Mouse (Mus musculus): ENCODE measurements around the gene Olfr519. TPM values are rescaled to one million over a fixed set of nuclear protein-coding genes. Genes with fewer than 3 reads are reported as not detected.
A peak's percentile ranks its signal among the peaks of the same experiment; 100 is the strongest.

Gene Olfr519
- not detected for total RNA-seq (2021)
- long read RNA-seq, experiment 1, result 0 reads
- long read RNA-seq, experiment 2, result 0 reads

GRCm38 (mm10) chr7:108894320-108894719, at the start of gene Olfr519:
Olfr519 (minus strand) TSS chr7:108894420.
- Histone ChIP-seq H3K4me3 (no peak within 1 kb of the TSS), H3K27ac (no peak within 1 kb of the TSS)
- intact Hi-C loops (cut with DNase I), result no loop called here
- no peak for DNase-seq (ENCODE audit: extremely low spot score in 1 of 2, low spot score in 2 of 2)
- TF ChIP-seq CTCF (IDR thresholded peaks at IDR 0.05), result no peak

- Histone ChIP-seq H3K27ac (no peak overlapping the region), H3K4me3 (no peak overlapping the region)
- TF ChIP-seq CTCF (IDR thresholded peaks at IDR 0.05), result peak; percentile 76
- intact Hi-C loops (cut with DNase I), result no loop called here
- DNase-seq (ENCODE audit: extremely low spot score in 1 of 2, low spot score in 2 of 2), result peak in 1 of 2 experiments; percentile 49
These were observed 49.8 kb upstream of the Olfr519 start for GRCm38 (mm10) chr7:108944002-108944401.

DNA sequence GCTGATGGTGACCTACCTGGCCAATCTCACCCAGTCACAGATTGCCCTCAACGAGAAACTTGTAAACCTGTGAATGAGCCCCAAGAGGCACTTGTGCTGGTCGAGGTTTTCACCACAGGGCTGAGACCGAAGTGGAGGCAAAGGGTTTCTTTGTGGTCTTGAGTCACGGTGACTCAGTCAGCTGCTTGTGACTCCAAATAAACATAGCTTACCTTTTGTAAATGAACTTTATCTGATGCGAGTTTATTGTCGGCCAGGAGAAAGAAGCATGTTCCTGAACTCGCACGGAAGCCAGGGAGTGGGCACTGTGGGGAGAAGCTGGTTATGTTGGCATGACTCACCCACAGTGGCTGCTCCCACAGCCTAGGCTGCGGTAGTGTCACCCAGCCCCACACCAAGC, 47.2 kb upstream of the Olfr519 start:
- no peak for DNase-seq (ENCODE audit: extremely low spot score in 1 of 2, low spot score in 2 of 2)
- Histone ChIP-seq H3K4me3 (no peak overlapping the region), H3K27ac (no peak overlapping the region)
- intact Hi-C loops (cut with DNase I), result no loop called here
- no peak for TF ChIP-seq CTCF (IDR thresholded peaks at IDR 0.05)

DNA sequence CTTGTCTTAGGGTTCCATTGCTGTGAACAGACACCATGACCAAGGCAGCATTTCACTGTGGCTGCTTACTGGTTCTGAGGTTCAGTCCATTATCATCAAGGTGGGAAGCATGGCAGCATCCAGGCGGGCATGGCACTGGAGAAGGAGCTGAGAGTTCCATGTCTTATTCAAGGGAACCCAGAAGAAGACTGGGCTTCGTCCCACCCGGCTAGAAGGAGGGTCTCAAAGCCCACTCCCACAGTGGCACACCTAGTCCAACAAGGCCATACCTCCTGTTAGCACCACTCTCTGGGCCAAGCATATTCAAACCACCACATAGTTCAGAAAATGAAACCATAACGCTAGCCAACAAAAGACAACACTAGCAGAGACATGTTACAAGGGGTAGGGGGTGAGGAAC, 42.4 kb upstream of the Olfr519 start:
- no peak for TF ChIP-seq CTCF (IDR thresholded peaks at IDR 0.05)
- H3K4me3 ChIP-seq, result no peak overlapping the region
- intact Hi-C loops (cut with DNase I), result loop anchor here (10.0 kb wide), 1 partner anchor 1072 kb away; no protein-coding TSS in a partner anchor
- no peak overlapping the region for H3K27ac ChIP-seq
- DNase-seq (ENCODE audit: extremely low spot score in 1 of 2, low spot score in 2 of 2), result no peak

DNA sequence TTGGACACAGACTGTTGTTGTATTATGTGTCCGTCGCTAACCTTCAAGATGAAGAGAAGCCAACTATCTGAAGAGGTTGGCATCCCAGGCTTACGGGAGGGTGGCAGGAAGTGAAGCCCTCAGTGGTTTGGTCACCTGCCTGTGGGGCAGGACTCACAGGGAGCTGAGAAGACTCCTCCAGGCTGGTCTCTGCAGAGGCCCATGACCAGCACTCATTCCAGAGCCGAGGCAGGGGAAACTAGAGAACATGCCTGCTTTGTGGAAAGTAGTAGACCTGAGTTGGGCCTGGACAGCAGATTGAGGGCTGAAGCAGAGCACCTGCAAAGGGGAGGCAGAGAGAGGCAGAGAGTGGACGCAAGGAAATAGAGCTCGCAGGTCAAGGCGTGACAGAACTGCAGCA, 41.2 kb upstream of the Olfr519 start:
- H3K4me3 ChIP-seq, result peak overlapping the region; percentile 87
- DNase-seq (ENCODE audit: extremely low spot score in 1 of 2, low spot score in 2 of 2), result no peak
- TF ChIP-seq CTCF (IDR thresholded peaks at IDR 0.05), result no peak
- intact Hi-C loops (cut with DNase I), result loop anchor here (10.0 kb wide), 1 partner anchor 1071 kb away; no protein-coding TSS in a partner anchor
- H3K27ac ChIP-seq, result no peak overlapping the region

GRCm38 (mm10) chr7:108934836-108935235, 40.6 kb upstream of the Olfr519 start:
- Histone ChIP-seq H3K27ac (peak overlapping the region; percentile 84), H3K4me3 (peak overlapping the region; percentile 87)
- peak in 1 of 2 experiments; percentile 9 for DNase-seq (ENCODE audit: extremely low spot score in 1 of 2, low spot score in 2 of 2)
- TF ChIP-seq CTCF (IDR thresholded peaks at IDR 0.05), result no peak
- intact Hi-C loops (cut with DNase I), result loop anchor here (1.0 to 10.0 kb wide), 3 partner anchors 84 to 1070 kb away; no protein-coding TSS in a partner anchor

- peak within 1 kb of the TSS; percentile 84 for H3K27ac ChIP-seq
- intact Hi-C loops (cut with DNase I), result loop anchor here (1.0 to 10.0 kb wide), 3 partner anchors 83 to 1069 kb away; no protein-coding TSS in a partner anchor
- DNase-seq (ENCODE audit: extremely low spot score in 1 of 2, low spot score in 2 of 2), result peak; percentile 92 to 95
- H3K4me3 ChIP-seq, result peak within 1 kb of the TSS; percentile 87
- TF ChIP-seq CTCF (IDR thresholded peaks at IDR 0.05), result peak; percentile 99
These were observed 39.8 kb upstream of the Olfr519 start, which contains the start of gene Eif3f for GRCm38 (mm10) chr7:108933794-108934731. Eif3f (plus strand) TSS chr7:108934417.

GRCm38 (mm10) chr7:108929726-108930393, 35.6 kb upstream of the Olfr519 start, which contains the start of gene Nlrp10:
Nlrp10 (minus strand) TSS chr7:108930178.
- H3K4me3 ChIP-seq, result no peak within 1 kb of the TSS
- intact Hi-C loops (cut with DNase I), result loop anchor here (10.0 kb wide), 1 partner anchor 1065 kb away; no protein-coding TSS in a partner anchor
- no peak within 1 kb of the TSS for H3K27ac ChIP-seq
- TF ChIP-seq CTCF (IDR thresholded peaks at IDR 0.05), result no peak
- no peak for DNase-seq (ENCODE audit: extremely low spot score in 1 of 2, low spot score in 2 of 2)

DNA sequence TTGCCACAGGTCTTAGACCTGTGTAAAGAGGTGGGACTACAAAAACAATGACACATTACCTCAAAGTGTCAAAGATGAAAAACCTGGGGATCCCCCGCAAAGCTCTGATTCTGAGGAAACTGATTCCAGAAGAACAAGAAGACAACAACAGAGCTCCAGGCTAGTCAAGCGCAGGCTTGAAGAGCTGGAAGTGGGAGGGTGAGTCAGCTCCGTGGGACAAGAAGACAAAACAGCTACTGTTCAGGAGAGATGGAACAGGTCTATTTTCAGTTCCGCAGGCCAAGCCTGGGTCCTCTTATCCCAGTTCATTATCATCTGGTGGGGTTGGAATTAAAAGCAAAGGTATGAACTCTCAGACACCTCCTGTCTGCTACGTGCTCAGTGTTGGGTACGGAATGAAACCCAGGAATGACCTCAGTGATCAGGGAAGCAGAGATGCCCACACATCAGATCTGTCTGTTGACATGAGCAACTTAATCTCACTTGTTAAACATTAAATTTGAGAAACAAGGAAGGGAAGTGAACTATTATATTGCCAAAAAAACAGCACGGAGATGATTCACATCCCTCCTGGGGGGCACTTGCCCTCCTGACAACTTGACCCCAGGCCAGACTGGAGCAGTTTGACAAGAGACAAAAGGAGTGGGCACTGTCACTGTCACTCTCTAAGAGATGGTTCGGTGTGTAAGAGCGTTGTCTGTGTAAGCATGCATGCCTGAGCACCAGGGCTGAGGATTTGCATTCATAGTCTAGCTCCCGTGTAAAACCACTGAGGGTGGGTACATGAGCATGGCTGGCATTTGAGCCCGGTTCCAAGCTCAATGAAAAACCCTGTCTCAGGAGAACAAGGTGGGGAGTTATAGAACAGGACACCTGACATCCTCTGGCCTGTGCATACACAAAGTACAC, 34.3 kb upstream of the Olfr519 start:
- no peak overlapping the region for H3K4me3 ChIP-seq
- intact Hi-C loops (cut with DNase I), result no loop called here
- TF ChIP-seq CTCF (IDR thresholded peaks at IDR 0.05), result no peak
- no peak for DNase-seq (ENCODE audit: extremely low spot score in 1 of 2, low spot score in 2 of 2)
- H3K27ac ChIP-seq, result peak overlapping the region; percentile 47; the same call in 1 of the 2 replicates

- intact Hi-C loops (cut with DNase I), result no loop called here
- Histone ChIP-seq H3K27ac (no peak overlapping the region), H3K4me3 (no peak overlapping the region)
- no peak for TF ChIP-seq CTCF (IDR thresholded peaks at IDR 0.05)
- no peak for DNase-seq (ENCODE audit: extremely low spot score in 1 of 2, low spot score in 2 of 2)
These were observed 32.8 kb upstream of the Olfr519 start for GRCm38 (mm10) chr7:108927043-108927442.

- Histone ChIP-seq H3K4me3 (no peak overlapping the region), H3K27ac (no peak overlapping the region)
- no peak for TF ChIP-seq CTCF (IDR thresholded peaks at IDR 0.05)
- intact Hi-C loops (cut with DNase I), result no loop called here
- DNase-seq (ENCODE audit: extremely low spot score in 1 of 2, low spot score in 2 of 2), result no peak
These were observed 9.7 kb upstream of the Olfr519 start for GRCm38 (mm10) chr7:108903969-108904368.
